Mouse (Mus musculus) embryo, embryonic 10.5 days (tissue): ENCODE results near the gene Mfap1a.
"Not testable (repeated sequence)": the region's sequence is repeated elsewhere in the genome, so short reads cannot be mapped to it uniquely, and the experiment has no call there.

Experiments
- DNase-seq: peaks from one replicate; pipeline ENCODE4 v3.0.0-alpha.2; 2015; ENCODE audit warnings: low spot score

Gene Mfap1a

GRCm38 (mm10) chr2:121475306-121475705 is 31.2 kb downstream of the Mfap1a start:
- not testable (repeated sequence) for DNase-seq

- DNase-seq = no peak
Measured at GRCm38 (mm10) chr2:121474180-121474535, 32.3 kb downstream of the Mfap1a start.

- peak; percentile 94 for DNase-seq
Measured at GRCm38 (mm10) chr2:121473301-121474179, 32.9 kb downstream of the Mfap1a start, which contains the start of gene Mfap1b. Gene Mfap1b (minus strand): TSS chr2:121474067.

- not testable (repeated sequence) for DNase-seq
Measured at GRCm38 (mm10) chr2:121472783-121473182, 33.7 kb downstream of the Mfap1a start.

GRCm38 (mm10) chr2:121468982-121469381 is 37.5 kb downstream of the Mfap1a start:
- not testable (repeated sequence) for DNase-seq

GRCm38 (mm10) chr2:121460071-121460470 is 46.4 kb downstream of the Mfap1a start:
- DNase-seq = no peak

- DNase-seq = peak; percentile 93
Measured at GRCm38 (mm10) chr2:121456692-121457642, 49.5 kb downstream of the Mfap1a start, which contains the start of gene Serinc4. Gene Serinc4 (minus strand): TSS chr2:121456781.

- no peak for DNase-seq
Measured at GRCm38 (mm10) chr2:121455534-121455933, 50.9 kb downstream of the Mfap1a start.

GRCm38 (mm10) chr2:121453917-121454316 is 52.5 kb downstream of the Mfap1a start:
- no peak for DNase-seq

- no peak for DNase-seq
Measured at GRCm38 (mm10) chr2:121452990-121453389, 53.5 kb downstream of the Mfap1a start, which contains the start of gene Hypk. Gene Hypk (plus strand): TSS chr2:121453290.

- DNase-seq = no peak
Measured at GRCm38 (mm10) chr2:121452361-121452760, 54.1 kb downstream of the Mfap1a start.

- DNase-seq = peak; percentile 40
Measured at GRCm38 (mm10) chr2:121450093-121450492, 56.4 kb downstream of the Mfap1a start.

GRCm38 (mm10) chr2:121449545-121450011 is 56.9 kb downstream of the Mfap1a start:
- DNase-seq = no peak

GRCm38 (mm10) chr2:121448739-121449535 is 57.5 kb downstream of the Mfap1a start, which contains the start of gene Serf2:
Gene Serf2 (plus strand): TSS chr2:121449195.
- DNase-seq = peak; percentile 99

GRCm38 (mm10) chr2:121448136-121448535 is 58.3 kb downstream of the Mfap1a start:
- DNase-seq = peak; percentile 72

- no peak for DNase-seq
Measured at GRCm38 (mm10) chr2:121447006-121447405, 59.5 kb downstream of the Mfap1a start.

- no peak for DNase-seq
Measured at GRCm38 (mm10) chr2:121446506-121446905, 60.0 kb downstream of the Mfap1a start.

GRCm38 (mm10) chr2:121445117-121445516 is 61.3 kb downstream of the Mfap1a start:
- DNase-seq = no peak

- DNase-seq = no peak
Measured at GRCm38 (mm10) chr2:121444178-121444577, 62.3 kb downstream of the Mfap1a start, which contains the start of gene Ell3. Gene Ell3 (minus strand): TSS chr2:121444278.

GRCm38 (mm10) chr2:121443068-121443349 is 63.5 kb downstream of the Mfap1a start:
- no peak for DNase-seq
